Mouse (Mus musculus) gastrocnemius, adult 18-20 months (tissue): ENCODE data around the gene Bcar3. TPM values are rescaled to one million over a fixed set of nuclear protein-coding genes. Genes with fewer than 3 reads are reported as not detected.

Experiments used
- DNase-seq: peaks from one replicate; pipeline ENCODE4 v3.0.0; 2021; ENCODE audit warnings: low spot score
- microRNA-seq: library from miRNA; unstranded; fragments of <30 nt; microRNA quantifications from one replicate; pipeline ENCODE4 v1.2.0, GENCODE M21; 2021
- total RNA-seq, 2 experiments: library from RNA; stranded (reverse); gene quantifications; 2 replicates each; pipeline ENCODE4 v1.2.3; 2021

The Bcar3 gene
- total RNA-seq, 2 experiments from 2014 or later, result 3.0 to 8.3 TPM

- DNase-seq, result no peak
These were observed 257.2 kb downstream of the Bcar3 start for GRCm38 (mm10) chr3:122551174-122551573.

DNA sequence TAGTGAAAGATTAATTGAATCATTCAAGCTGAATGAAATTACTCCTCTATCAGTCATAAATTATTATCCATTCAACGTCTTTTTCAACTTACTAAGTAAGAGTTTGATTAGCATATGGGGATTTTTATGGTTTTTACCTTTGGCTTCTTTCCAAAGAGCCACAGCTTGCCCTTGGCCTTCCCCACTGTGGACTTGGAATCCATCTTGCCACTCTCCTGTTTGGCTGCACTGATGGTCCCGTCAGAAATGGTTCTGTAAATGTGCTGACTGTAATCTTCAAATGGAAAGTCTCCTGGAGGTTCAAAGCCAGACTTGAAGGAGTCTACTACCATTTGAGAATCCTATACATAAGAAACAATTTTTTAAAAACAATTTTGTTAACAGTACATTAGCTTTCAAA, 263.8 kb downstream of the Bcar3 start:
- no peak for DNase-seq

DNA sequence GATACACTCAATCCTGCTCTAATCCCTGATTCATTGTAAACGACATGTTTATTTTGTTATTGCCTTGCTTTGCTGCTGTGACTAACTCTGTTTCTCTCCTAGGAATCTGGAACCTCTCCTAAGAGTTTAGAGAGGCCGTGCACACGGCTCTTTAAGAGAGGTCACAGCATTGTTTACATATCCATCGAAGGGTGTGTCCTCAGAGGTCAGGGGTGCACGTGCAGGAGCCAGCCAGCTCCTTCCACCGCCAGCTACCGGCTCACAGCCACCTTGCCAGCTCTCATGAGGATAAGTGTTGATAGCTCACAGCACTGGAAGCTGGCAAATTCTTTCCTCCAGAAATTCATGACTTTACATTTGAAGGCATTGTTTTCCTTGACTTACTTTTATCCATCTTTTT, 271.3 kb downstream of the Bcar3 start:
- no peak for DNase-seq

DNA sequence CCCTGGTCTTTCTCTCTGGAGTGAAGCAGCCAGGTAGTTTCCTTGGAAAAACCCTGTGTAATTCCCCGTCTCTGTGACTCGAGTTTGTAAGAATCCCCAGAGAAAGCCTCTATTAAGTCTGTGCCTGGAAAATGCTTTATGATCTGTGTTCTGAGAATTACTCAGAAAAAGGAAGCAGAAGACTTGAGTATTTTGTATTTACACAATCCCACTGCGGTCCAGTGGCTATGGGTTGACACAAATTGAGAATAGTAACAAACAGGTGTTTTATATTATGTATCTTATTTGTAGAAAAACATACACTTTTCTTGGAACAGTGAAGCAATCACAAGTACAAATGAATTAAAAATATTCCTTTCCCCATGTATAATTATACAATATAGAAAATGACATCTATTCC, 272.2 kb downstream of the Bcar3 start:
- DNase-seq, result no peak

GRCm38 (mm10) chr3:122566549-122566948, 272.6 kb downstream of the Bcar3 start:
- no peak for DNase-seq

DNA sequence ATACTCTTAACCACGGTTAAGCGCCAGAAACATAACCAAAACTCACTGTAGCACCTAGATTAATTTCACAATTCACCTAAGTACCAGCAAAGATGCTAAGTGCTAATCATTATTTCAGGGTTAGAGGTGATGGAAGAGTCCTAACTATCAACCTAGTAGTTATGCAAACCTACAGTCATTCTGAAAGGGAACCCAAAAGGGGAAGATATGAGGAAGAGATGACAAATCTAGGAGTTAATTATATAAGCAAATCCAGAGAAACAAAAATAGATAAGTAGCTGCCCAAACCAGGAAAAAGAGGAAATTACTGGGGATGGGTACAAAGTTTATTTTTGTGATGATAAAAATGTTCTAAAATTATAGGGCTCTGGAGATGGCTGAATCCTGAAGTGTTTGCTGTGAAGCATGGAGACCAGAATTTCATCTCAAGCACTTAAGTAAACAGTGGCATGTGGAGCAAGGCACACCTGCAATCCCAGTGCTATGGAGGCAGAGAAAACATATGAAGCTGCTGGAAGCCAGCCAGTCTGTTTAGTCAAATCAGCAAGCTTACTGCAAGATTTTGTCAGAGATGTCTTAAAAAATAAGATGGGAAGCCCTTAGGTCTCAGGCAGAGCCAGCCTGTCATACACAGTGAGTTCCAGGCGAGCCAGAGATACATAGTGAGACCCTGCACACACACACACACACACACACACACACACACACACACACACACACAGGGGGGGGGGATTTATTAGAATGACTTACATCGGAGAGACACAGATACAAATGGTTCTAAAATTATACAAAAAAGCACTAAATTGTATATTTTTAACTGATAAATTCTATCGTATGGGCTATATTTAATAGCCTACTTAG, 279.7 kb downstream of the Bcar3 start:
- DNase-seq, result no peak

GRCm38 (mm10) chr3:122574921-122575320, 281.0 kb downstream of the Bcar3 start:
- no peak for DNase-seq

GRCm38 (mm10) chr3:122577360-122577759, 283.4 kb downstream of the Bcar3 start:
- DNase-seq, result no peak

Small RNA genes lying within 50 kb of the gene (microRNA-seq; reads per million reads assigned to microRNA genes)
- gene Mir760 (1.7 reads per million), gene Mir7657 (not detected)

Other genes with a start within 250 kb of the Bcar3 start
- gene Abca4, start 249.7 kb upstream of the Bcar3 start, total RNA-seq, result under 1 TPM; 0.53 to 0.62 TPM
- gene Gclm, start 48.6 kb upstream of the Bcar3 start, total RNA-seq, result 10 to 100 TPM; 24.6 to 31.9 TPM
- gene Dnttip2, start 19.7 kb upstream of the Bcar3 start, total RNA-seq, result 10 to 100 TPM; 27.2 to 28.4 TPM